Mouse (Mus musculus) forebrain, embryonic 11.5 days (tissue): ENCODE results near the gene Dbil5. TPM values are rescaled to one million over a fixed set of nuclear protein-coding genes. Genes with fewer than 3 reads are reported as not detected.

Experiments
- ATAC-seq: fragments of 200-750 bp; cut with Nextera tagmentation; replicated peaks from 2 replicates; pipeline ENCODE4 v1.8.0; 2017; ENCODE audit warnings: moderate TSS enrichment; ENCODE audit not compliant: low FRiP score
- DNase-seq: peaks from one replicate; pipeline ENCODE4 v3.0.0-alpha.2; 2017; ENCODE audit warnings: low spot score
- H3K27ac ChIP-seq: fragments of 300-500 bp; sonication (generic); 2 replicates; pipeline ENCODE4 v1.5.1; 2014; ENCODE audit warnings: low read depth, low read length
- H3K27me3 ChIP-seq: fragments of 300-500 bp; sonication (generic); 2 replicates; pipeline ENCODE4 v1.6.1; 2014; ENCODE audit warnings: mild to moderate bottlenecking, low read length, mixed read lengths; ENCODE audit not compliant: control insufficient read depth, insufficient read depth
- H3K36me3 ChIP-seq: fragments of 300-500 bp; sonication (generic); 2 replicates; pipeline ENCODE4 v1.6.1; 2014; ENCODE audit warnings: mild to moderate bottlenecking, low read length, moderate library complexity, mixed read lengths; ENCODE audit not compliant: control insufficient read depth, insufficient read depth
- H3K4me1 ChIP-seq: fragments of 300-500 bp; sonication (generic); replicated peaks from 2 replicates; pipeline ENCODE4 v1.6.1; 2014; ENCODE audit warnings: low read length, mixed read lengths; ENCODE audit not compliant: control insufficient read depth, insufficient read depth
- H3K4me2 ChIP-seq: fragments of 300-500 bp; sonication (generic); 2 replicates; pipeline ENCODE4 v1.6.1; 2014; ENCODE audit warnings: low read depth, mild to moderate bottlenecking, low read length, moderate library complexity, mixed read lengths; ENCODE audit not compliant: severe bottlenecking
- H3K4me3 ChIP-seq: fragments of 300-500 bp; sonication (generic); 2 replicates; pipeline ENCODE4 v1.5.1; 2014; ENCODE audit warnings: low read depth, low read length
- H3K9ac ChIP-seq: fragments of 300-500 bp; sonication (generic); 2 replicates; pipeline ENCODE4 v1.6.1; 2014; ENCODE audit warnings: low read length
- H3K9me3 ChIP-seq: fragments of 300-500 bp; sonication (generic); 2 replicates; pipeline ENCODE4 v1.6.1; 2016; ENCODE audit warnings: low read length, mixed read lengths; ENCODE audit not compliant: control insufficient read depth
- WGBS: fragments of 180-500 bp; shearing (Covaris S2); extraction: QIAGEN DNeasy Blood & Tissue Kit; methylation state at CpG from one replicate; pipeline ENCODE4 v1.1.7; 2014; 5-methylcytosine and 5-hydroxymethylcytosine counted together
- polyA plus RNA-seq: library from polyadenylated mRNA; unstranded; fragments of >200 nt; fragmentation: Nextera tagmentation; extraction: Ambion mirVana; gene quantifications from 2 replicates; pipeline ENCODE4 v1.2.1, GENCODE M21; 2014

Dbil5 gene
- polyA plus RNA-seq, 1 experiment from 2014 or later: 0.48 TPM

DNA sequence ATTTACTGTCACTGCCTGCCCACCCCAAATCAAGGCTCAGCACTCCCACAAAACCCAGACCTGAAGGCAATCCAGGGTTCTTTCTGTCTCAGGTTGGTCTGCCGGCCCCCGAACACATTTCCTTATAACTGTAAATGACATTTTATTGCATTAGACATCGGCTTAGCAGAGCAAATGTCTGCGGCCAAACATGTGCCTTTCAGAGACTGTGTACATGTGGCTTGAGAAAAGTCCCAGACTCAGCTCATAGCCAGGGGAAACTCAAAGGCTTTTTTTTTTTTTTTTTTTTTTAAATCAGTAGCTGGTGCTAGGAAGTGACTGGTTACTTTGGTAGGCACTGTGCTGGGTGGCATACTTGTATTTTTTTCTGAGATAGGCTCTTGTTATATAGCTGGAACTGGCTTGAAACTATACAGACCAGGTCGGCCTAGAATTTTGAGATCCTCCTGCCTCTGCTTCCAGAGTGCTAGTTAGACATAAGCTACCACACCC is 1.3 kb upstream of the Dbil5 start:
- no peak for ATAC-seq
- H3K4me2 ChIP-seq: peak overlapping the region; percentile 81
- 96% methylated on average over 5 of the region's 5 CpGs for WGBS
- no peaks in the 10 kb centered on the region for H3K9me3 ChIP-seq
- H3K27me3 ChIP-seq: no peaks in the 10 kb centered on the region
- H3K4me3 ChIP-seq: peak overlapping the region; percentile 79
- peak overlapping the region; percentile 98; the same call in 1 of the 2 replicates for H3K9ac ChIP-seq
- H3K36me3 ChIP-seq: peaks cover 9% of the 10 kb centered on the region; the same call in 1 of the 2 replicates
- H3K27ac ChIP-seq: no peak overlapping the region
- no peaks in the 10 kb centered on the region for H3K4me1 ChIP-seq
- DNase-seq: no peak

DNA sequence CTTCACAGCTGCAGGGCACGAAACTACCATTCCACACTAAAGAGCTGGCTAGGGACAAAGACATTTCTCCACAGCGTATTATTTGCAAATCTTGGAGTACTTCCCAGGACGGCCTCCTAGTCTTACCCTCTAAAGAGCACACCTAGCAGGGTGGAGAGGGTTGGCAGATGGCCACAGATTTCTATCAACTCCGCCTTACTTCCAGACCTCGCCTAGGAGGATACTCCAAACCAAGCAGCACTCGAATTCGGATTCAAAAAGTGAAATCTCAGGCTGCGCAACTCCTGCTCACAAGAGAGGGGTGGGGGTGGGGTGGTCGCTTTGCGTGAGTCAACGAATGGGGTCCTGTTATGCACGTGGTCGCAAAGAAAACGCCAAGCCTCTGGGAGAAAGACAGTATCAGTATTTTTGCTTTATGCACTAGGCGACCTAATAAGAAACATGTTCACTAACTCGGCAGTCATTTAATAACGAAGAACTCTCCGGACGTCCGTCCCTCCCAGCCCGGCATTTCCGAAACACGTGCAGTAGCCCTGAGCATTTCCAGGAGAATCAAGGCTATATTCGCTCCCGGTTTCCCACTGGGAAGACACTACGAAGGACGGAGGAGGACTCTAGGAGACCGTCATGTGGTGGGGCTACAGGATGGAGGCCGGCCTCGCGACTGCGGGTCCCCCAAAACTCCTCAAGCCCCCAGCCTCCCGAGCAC is 573 bp upstream of the Dbil5 start:
- Histone ChIP-seq H3K9ac (peak overlapping the region; percentile 98), H3K9me3 (no peaks in the 10 kb centered on the region), H3K36me3 (peaks cover 9% of the 10 kb centered on the region; the same call in 1 of the 2 replicates), H3K4me3 (peak overlapping the region; percentile 79), H3K4me2 (peak overlapping the region; percentile 81), H3K4me1 (no peaks in the 10 kb centered on the region), H3K27ac (peak overlapping the region; percentile 77), H3K27me3 (no peaks in the 10 kb centered on the region)
- 4% methylated on average over 33 of the region's 33 CpGs for WGBS
- peak; percentile 56; the same call in 1 of the 2 replicates for ATAC-seq
- DNase-seq: peak; percentile 67

DNA sequence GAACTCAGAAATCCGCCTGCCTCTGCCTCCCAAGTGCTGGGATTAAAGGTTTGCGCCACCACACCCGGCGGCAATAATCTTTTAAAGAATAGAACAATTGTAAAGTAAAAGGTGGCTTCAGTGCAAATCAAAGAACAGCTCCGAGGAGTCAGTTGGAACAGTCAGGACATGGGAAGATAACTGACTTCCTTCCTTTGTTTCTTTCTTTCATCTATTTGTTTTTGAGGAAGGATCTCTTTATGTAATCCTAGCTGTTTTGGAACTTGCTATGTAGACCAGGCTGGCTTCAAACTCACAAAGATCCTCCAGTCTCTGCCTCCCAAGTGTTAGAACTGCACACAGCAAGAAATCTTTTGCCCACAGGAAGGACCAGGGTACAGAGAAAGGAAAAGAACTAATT is 7.2 kb downstream of the Dbil5 start:
- Histone ChIP-seq H3K9me3 (no peaks in the 10 kb centered on the region), H3K4me2 (no peak overlapping the region), H3K36me3 (no peaks in the 10 kb centered on the region), H3K4me1 (no peaks in the 10 kb centered on the region), H3K4me3 (no peak overlapping the region), H3K27ac (no peak overlapping the region), H3K27me3 (no peaks in the 10 kb centered on the region), H3K9ac (no peak overlapping the region)
- no peak for ATAC-seq
- 92% methylated on average over 5 of the region's 5 CpGs for WGBS
- DNase-seq: no peak

GRCm38 (mm10) chr11:76225051-76225450 is 7.6 kb downstream of the Dbil5 start:
- ATAC-seq (no peak), DNase-seq (no peak)
- Histone ChIP-seq H3K9ac (no peak overlapping the region), H3K27ac (no peak overlapping the region), H3K27me3 (no peaks in the 10 kb centered on the region), H3K4me1 (no peaks in the 10 kb centered on the region), H3K9me3 (no peaks in the 10 kb centered on the region), H3K36me3 (no peaks in the 10 kb centered on the region), H3K4me3 (no peak overlapping the region), H3K4me2 (no peak overlapping the region)

DNA sequence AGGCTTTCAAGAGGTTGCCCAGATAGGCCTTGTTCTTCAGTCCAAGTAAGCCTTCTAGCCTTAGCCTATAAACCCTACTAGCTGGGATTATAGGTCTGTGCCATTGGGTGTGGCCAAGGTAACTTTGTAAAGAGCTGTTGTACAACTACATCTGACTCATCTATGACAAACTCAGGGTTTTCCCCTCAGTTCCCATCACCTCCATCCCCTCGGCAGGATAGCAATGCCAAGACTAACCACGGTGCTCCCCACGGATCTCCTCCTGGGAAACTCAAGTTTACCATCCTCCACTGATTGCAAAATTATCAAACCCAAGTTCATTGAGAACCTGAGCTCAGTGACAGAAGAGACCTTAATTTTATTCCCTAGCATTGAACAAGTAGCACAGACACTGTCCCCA is 18.7 kb downstream of the Dbil5 start:
- no peaks in the 10 kb centered on the region; the same call in 1 of the 2 replicates for H3K36me3 ChIP-seq
- H3K4me2 ChIP-seq: no peak overlapping the region
- H3K9ac ChIP-seq: no peak overlapping the region
- H3K27me3 ChIP-seq: no peaks in the 10 kb centered on the region
- 94% methylated on average over 3 of the region's 3 CpGs for WGBS
- no peak overlapping the region for H3K4me3 ChIP-seq
- no peak overlapping the region for H3K27ac ChIP-seq
- ATAC-seq: no peak
- DNase-seq: no peak
- no peaks in the 10 kb centered on the region for H3K9me3 ChIP-seq
- H3K4me1 ChIP-seq: no peaks in the 10 kb centered on the region

- ATAC-seq (no peak), DNase-seq (no peak)
- WGBS: 93% methylated on average over 2 of the region's 2 CpGs
- Histone ChIP-seq H3K4me2 (no peak overlapping the region), H3K36me3 (no peaks in the 10 kb centered on the region), H3K9me3 (no peaks in the 10 kb centered on the region), H3K4me1 (peaks cover 3% of the 10 kb centered on the region; the same call in 1 of the 2 replicates), H3K9ac (no peak overlapping the region), H3K4me3 (no peak overlapping the region), H3K27me3 (no peaks in the 10 kb centered on the region), H3K27ac (no peak overlapping the region)
These were observed 22.3 kb downstream of the Dbil5 start for GRCm38 (mm10) chr11:76239750-76240149.

DNA sequence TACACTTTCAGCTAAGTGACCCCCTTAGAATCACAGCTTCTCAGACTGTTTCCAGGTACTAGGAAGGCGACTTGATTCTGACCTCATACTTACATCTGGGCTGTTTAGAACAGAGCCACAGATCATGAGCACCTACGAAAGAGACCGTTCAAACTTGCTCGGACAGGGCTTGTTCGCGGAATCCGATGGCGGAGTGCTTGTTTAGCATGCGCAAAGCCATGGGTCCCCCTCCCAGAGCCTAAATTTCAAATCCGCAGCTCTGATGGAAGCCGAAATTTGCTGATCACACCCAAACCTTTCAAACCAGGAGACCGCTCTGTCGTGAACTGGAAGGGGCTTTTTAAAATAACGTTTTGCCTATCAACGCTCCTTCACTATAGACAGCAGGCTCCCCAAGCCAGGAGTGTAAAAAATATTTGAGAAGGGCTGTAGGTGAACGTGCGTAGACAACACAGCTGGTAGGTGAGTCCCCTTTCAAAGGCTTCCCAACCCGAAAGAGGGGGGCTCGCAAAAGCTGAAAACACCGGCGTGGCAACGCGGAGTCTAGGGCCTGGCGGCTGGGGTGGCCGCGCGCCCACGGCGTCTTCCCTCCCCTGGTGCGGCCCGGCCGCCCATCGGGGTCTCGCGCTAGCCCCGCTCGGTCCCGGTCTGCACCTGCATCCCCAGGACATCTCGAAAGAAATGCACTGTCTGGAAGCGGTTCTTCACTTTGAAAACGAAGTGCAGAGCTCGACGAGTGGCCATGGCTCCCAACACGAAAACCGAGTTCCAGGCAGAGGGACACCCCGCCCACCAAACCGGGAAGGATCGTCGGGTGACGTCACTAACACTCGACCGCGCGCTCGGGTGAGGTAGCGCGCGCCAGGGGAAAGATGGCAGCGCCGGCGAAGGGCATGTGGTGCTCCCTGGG is 25.7 kb downstream of the Dbil5 start, which contains the start of the genes Mrm3 and Glod4:
TSS of gene Mrm3 (plus strand) at position 815 of the 910 bp plus-strand sequence.
TSS of gene Glod4 (minus strand) at position 825 of the 910 bp plus-strand sequence.
- peak; percentile 89 for ATAC-seq
- H3K27ac ChIP-seq: no peak within 1 kb of the TSS
- no peaks in the 10 kb centered on the region for H3K27me3 ChIP-seq
- no peaks in the 10 kb centered on the region for H3K9me3 ChIP-seq
- under 1% methylated on average over 58 of the region's 61 CpGs for WGBS
- peaks cover 3% of the 10 kb centered on the region for H3K4me1 ChIP-seq
- DNase-seq: peak; percentile 96
- H3K9ac ChIP-seq: peak within 1 kb of the TSS; percentile 81
- no peaks in the 10 kb centered on the region for H3K36me3 ChIP-seq
- H3K4me3 ChIP-seq: peak within 1 kb of the TSS; percentile 84
- H3K4me2 ChIP-seq: peak within 1 kb of the TSS; percentile 81

- 3% methylated on average over 34 of the region's 34 CpGs for WGBS
These were observed 26.6 kb downstream of the Dbil5 start for GRCm38 (mm10) chr11:76243811-76244546.

More at GRCm38 (mm10) chr11:76243811-76244546, 26.6 kb downstream of the Dbil5 start:
- peak overlapping the region; percentile 81 for H3K4me2 ChIP-seq
- no peaks in the 10 kb centered on the region for H3K27me3 ChIP-seq
- H3K9ac ChIP-seq: peak overlapping the region; percentile 81
- no peaks in the 10 kb centered on the region for H3K9me3 ChIP-seq
- H3K4me3 ChIP-seq: peak overlapping the region; percentile 84
- H3K27ac ChIP-seq: no peak overlapping the region
- H3K4me1 ChIP-seq: peaks cover 3% of the 10 kb centered on the region
- no peak for ATAC-seq
- H3K36me3 ChIP-seq: no peaks in the 10 kb centered on the region
- no peak for DNase-seq
